Mouse (Mus musculus) neural tube, embryonic 12.5 days (tissue): ENCODE measurements around the gene Polh. TPM values are rescaled to one million over a fixed set of nuclear protein-coding genes. Genes with fewer than 3 reads are reported as not detected.
A peak's percentile ranks its signal among the peaks of the same experiment; 100 is the strongest.

Experiments used
- ATAC-seq: fragments of 200-750 bp; cut with Nextera tagmentation; 2 replicates; pipeline ENCODE4 v1.8.0; 2017; ENCODE audit warnings: low read depth, mild to moderate bottlenecking, moderate TSS enrichment, moderate library complexity; ENCODE audit not compliant: low FRiP score
- H3K27ac ChIP-seq: fragments of 300-500 bp; sonication (generic); 2 replicates; pipeline ENCODE4 v1.5.1; 2016
- H3K27me3 ChIP-seq: fragments of 300-500 bp; sonication (generic); replicated peaks from 2 replicates; pipeline ENCODE4 v1.6.1; 2016; ENCODE audit warnings: mild to moderate bottlenecking
- H3K36me3 ChIP-seq: fragments of 300-500 bp; sonication (generic); 2 replicates; pipeline ENCODE4 v1.6.1; 2016; ENCODE audit warnings: mild to moderate bottlenecking
- H3K4me1 ChIP-seq: fragments of 300-500 bp; sonication (generic); 2 replicates; pipeline ENCODE4 v1.6.1; 2016
- H3K4me2 ChIP-seq: fragments of 300-500 bp; sonication (generic); replicated peaks from 2 replicates; pipeline ENCODE4 v1.6.1; 2016; ENCODE audit warnings: mild to moderate bottlenecking
- H3K4me3 ChIP-seq: fragments of 300-500 bp; sonication (generic); 2 replicates; pipeline ENCODE4 v1.5.1; 2016
- H3K9ac ChIP-seq: fragments of 300-500 bp; sonication (generic); 2 replicates; pipeline ENCODE4 v1.6.1; 2016; ENCODE audit warnings: mild to moderate bottlenecking
- H3K9me3 ChIP-seq: fragments of 300-500 bp; sonication (generic); 2 replicates; pipeline ENCODE4 v1.6.1; 2016; ENCODE audit warnings: mild to moderate bottlenecking
- WGBS: fragments of 180-500 bp; shearing (Covaris S2); methylation state at CpG from one replicate; pipeline ENCODE4 v1.1.7; 2016; 5-methylcytosine and 5-hydroxymethylcytosine counted together
- polyA plus RNA-seq: library from polyadenylated mRNA; unstranded; fragments of >200 nt; fragmentation: Nextera tagmentation; extraction: Ambion mirVana; gene quantifications from 2 replicates; pipeline ENCODE4 v1.2.1, GENCODE M21; 2016

Polh gene
- 8.7 and 9.7 TPM in 2 replicates for polyA plus RNA-seq

DNA sequence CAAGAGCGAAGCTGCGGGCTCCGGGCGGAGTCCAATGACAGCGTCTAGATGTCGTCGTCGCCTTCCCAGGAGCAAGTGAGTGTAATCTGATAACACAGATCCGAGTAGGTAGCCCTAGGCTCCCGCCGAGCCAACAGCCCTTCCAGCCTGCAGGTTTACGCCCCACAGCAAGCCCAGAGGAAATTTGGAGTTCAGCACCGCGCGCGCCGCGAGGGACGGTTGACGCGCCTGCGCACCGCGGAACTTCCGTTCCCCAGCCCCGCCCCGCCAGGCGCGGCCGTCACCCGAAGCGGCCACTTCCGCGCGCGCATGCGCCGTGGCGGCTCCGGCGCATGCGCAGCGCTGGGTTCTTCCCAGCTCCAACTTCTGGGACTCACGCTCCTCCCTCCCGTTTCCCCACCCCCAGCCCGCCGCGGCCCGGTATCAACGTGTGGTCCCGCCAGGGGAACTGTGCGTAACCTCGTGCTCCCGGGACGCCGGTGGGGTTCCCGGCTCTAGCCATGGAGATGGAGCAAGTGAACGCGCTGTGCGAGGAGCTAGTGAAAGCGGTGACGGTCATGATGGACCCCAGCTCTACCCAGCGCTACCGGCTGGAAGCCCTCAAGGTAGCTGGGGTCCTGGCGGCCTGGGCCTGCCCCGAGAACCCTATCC lies at the start of gene Polh, which contains the start of gene Xpo5:
Gene Polh (minus strand): TSS at position 225 of the 651 bp plus-strand sequence.
Gene Xpo5 (plus strand): TSS at position 362 of the 651 bp plus-strand sequence.
- Histone ChIP-seq H3K9me3 (no peaks in the 10 kb centered on the region), H3K4me3 (peak within 1 kb of the TSS; percentile 75), H3K27ac (peak within 1 kb of the TSS; percentile 50; the same call in 1 of the 2 replicates), H3K9ac (peak within 1 kb of the TSS; percentile 71), H3K27me3 (no peaks in the 10 kb centered on the region), H3K4me2 (peak within 1 kb of the TSS; percentile 86), H3K4me1 (peaks cover 22% of the 10 kb centered on the region), H3K36me3 (peaks cover 30% of the 10 kb centered on the region)
- peak; percentile 95 for ATAC-seq
- WGBS, result under 1% methylated on average over 58 of the region's 66 CpGs

DNA sequence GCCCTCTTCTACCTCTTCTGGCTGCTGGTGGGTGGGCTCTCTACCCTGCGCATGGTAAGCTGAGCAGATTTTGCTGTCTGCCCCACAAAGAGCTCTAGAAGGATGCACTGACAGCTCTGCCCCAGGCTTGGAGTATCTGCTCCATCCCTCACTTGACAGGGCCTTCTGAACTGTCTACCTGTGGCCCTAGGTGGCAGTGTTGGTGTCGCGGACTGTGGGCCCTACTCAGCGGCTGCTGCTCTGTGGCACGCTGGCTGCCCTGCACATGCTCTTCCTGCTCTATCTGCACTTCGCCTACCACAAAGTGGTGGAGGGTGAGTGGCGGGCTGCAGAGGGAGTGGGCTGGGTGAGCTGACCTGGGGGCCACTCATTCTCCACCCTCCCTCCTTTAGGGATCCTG lies 48.7 kb upstream of the Polh start:
- H3K4me1 ChIP-seq, result peaks cover 39% of the 10 kb centered on the region
- H3K4me2 ChIP-seq, result no peak overlapping the region
- ATAC-seq, result no peak
- no peaks in the 10 kb centered on the region for H3K9me3 ChIP-seq
- WGBS, result 87% methylated on average over 7 of the region's 7 CpGs
- peaks cover 11% of the 10 kb centered on the region for H3K27me3 ChIP-seq
- H3K36me3 ChIP-seq, result peaks cover 37% of the 10 kb centered on the region
- no peak overlapping the region for H3K4me3 ChIP-seq
- no peak overlapping the region for H3K9ac ChIP-seq
- H3K27ac ChIP-seq, result no peak overlapping the region

DNA sequence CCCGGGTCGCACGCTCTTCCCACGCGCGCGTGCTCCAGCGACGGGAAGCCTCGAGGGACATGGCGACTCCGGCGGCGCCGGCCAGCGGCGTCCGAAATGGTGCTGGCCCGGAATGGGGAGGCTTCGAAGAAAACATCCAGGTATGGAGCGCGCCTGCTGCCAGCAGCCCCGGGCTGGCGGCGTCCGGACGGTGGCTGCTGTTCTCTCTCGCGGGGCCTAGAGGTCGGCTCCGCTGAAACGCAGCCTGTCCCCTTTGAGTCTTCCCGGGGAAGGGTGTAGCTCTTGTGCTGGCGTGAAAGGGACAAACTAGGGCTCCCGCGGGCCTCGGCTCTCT lies 45.7 kb upstream of the Polh start:
- WGBS, result under 1% methylated on average over 37 of the region's 37 CpGs
- H3K4me3 ChIP-seq, result peak overlapping the region; percentile 91
- H3K4me2 ChIP-seq, result peak overlapping the region; percentile 84
- H3K9ac ChIP-seq, result peak overlapping the region; percentile 97
- H3K27ac ChIP-seq, result peak overlapping the region; percentile 46
- H3K27me3 ChIP-seq, result no peaks in the 10 kb centered on the region
- H3K36me3 ChIP-seq, result peaks cover 67% of the 10 kb centered on the region
- H3K4me1 ChIP-seq, result peaks cover 21% of the 10 kb centered on the region
- H3K9me3 ChIP-seq, result no peaks in the 10 kb centered on the region
- ATAC-seq, result no peak; the same call in 1 of the 2 replicates

DNA sequence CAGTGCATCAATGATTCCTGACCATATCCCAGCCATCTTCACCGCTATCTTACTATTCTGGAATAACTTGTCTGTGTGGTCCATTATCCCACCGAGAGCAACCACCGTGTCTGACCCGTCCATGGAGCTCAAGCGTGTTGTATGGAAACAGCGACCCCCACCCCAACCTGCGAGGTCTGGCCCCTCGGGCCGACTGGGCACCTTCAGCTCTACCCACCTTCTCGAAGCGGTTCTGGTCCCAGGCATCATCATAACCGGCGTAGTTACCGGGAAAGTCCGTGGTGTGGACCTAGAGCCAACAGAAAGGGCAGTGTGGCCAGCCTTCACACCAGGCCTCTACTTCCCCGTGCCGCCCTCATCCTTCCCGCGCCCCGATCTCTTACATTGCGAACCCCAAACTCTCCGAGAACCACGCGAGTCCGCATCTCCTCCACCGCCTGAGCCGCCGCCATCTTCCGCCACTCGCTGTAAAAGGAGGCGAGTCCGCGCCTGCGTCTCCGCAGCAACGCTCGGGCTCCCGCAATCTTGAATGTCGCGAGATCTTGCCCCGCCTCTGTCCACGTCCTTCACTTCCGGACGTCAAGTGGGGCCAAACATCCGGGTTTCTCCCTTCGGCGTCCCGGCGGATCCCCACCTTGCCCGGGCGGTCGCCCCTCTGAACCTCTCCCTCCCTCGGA lies 45.2 kb upstream of the Polh start, which contains the start of the genes Polr1c and Yipf3:
Gene Polr1c (minus strand): TSS at position 543 of the 677 bp plus-strand sequence.
Gene Yipf3 (plus strand): TSS at position 569 of the 677 bp plus-strand sequence.
- Histone ChIP-seq H3K9ac (peak within 1 kb of the TSS; percentile 97), H3K4me2 (peak within 1 kb of the TSS; percentile 84), H3K4me1 (peaks cover 20% of the 10 kb centered on the region), H3K36me3 (peaks cover 72% of the 10 kb centered on the region), H3K27me3 (no peaks in the 10 kb centered on the region), H3K27ac (peak within 1 kb of the TSS; percentile 62), H3K9me3 (no peaks in the 10 kb centered on the region), H3K4me3 (peak within 1 kb of the TSS; percentile 91)
- under 1% methylated on average over 53 of the region's 53 CpGs for WGBS
- peak; percentile 92 for ATAC-seq

DNA sequence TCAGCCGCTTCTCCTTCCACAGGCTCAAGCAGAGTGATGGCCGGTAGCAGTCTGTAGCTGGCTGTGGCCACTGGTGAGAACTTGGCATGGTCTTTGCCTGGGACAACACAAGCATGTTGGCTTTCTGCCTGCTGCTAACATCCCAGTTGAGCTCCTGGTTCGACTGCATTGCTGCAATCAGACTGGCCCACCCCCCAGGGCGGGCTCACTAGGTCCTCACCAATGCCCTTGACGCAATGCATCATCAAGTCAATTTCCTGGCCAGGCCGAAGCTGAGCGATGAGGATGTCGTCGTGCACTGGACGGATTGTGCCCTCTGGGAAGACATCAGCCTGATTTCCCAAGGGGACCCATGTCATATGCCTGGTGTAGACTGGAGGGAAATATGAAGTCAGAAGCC lies 42.1 kb upstream of the Polh start:
- Histone ChIP-seq H3K4me2 (no peak overlapping the region), H3K4me3 (no peak overlapping the region), H3K36me3 (peaks cover 75% of the 10 kb centered on the region), H3K27ac (no peak overlapping the region), H3K27me3 (no peaks in the 10 kb centered on the region), H3K9me3 (no peaks in the 10 kb centered on the region), H3K4me1 (peaks cover 20% of the 10 kb centered on the region), H3K9ac (no peak overlapping the region)
- 79% methylated on average over 10 of the region's 10 CpGs for WGBS
- ATAC-seq, result no peak

DNA sequence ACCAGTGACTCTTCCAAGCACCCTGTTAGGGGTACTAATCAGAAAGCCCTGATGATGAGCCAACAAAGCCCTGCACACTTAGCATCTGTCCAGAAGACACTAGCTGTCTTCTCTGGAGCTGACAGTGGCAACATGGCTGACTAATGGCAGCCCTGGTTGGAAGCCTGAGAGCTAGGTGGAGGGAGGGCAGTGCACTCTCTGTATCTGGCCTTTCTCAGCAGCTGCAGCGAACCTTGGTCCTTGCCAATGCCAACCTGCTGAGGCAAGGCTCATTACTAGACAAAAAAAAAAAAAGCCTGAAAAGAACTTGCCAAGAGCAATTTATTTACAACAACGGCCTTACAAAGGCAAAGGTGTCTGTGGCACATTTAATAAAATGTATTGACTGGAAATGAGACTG lies 41.2 kb upstream of the Polh start:
- Histone ChIP-seq H3K4me2 (no peak overlapping the region), H3K27ac (no peak overlapping the region), H3K9me3 (no peaks in the 10 kb centered on the region), H3K27me3 (no peaks in the 10 kb centered on the region), H3K36me3 (peaks cover 78% of the 10 kb centered on the region), H3K4me3 (no peak overlapping the region), H3K9ac (no peak overlapping the region), H3K4me1 (peaks cover 10% of the 10 kb centered on the region)
- 56% methylated on average over 2 of the region's 2 CpGs for whole genome bisulfite sequencing
- ATAC-seq, result no peak

DNA sequence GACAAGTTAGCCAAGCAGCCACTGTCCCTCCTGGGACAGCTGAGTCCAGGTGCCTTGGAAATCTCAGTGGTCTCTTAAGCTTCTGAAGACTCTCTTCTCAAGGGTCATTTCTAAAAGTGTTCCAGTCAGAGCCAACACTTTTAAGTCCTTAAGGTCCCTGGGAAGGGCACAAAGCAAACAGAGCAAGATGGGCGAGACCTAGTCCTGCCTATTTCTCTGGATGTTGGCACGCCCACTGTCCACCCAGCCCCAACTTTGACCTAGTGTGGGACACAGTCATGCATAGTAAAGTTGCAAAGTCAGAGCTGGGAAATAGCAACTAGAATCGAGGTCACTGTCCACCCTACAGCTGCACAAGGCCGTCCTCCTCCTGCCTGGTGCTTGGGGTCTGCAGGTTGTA lies 40.5 kb upstream of the Polh start:
- no peaks in the 10 kb centered on the region for H3K9me3 ChIP-seq
- H3K27me3 ChIP-seq, result no peaks in the 10 kb centered on the region
- no peak overlapping the region for H3K27ac ChIP-seq
- 88% methylated on average over 4 of the region's 4 CpGs for WGBS
- ATAC-seq, result no peak
- peaks cover 85% of the 10 kb centered on the region for H3K36me3 ChIP-seq
- no peak overlapping the region for H3K4me3 ChIP-seq
- H3K4me2 ChIP-seq, result no peak overlapping the region
- H3K9ac ChIP-seq, result no peak overlapping the region
- peaks cover 8% of the 10 kb centered on the region for H3K4me1 ChIP-seq

DNA sequence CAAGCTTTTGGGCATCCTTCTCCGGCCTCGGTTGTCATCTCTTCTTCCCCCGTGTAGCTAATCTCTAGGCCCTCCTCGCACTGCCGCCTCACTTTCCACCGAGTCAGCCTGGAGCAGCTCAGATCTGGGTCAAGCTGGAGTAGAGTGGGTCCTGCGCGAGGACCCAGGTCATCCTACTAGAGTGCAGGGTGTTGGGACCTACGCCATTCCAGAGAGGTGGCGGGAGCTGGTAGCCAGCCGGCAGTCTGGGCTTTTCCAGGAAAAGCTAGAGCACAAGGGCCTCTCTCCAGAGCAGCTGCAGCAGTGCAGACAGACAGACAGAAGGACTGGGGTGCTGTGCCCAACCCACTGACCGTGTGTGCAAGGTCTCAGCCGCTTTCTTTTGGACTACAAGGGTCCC lies 39.8 kb upstream of the Polh start:
- Histone ChIP-seq H3K36me3 (peaks cover 90% of the 10 kb centered on the region), H3K9ac (no peak overlapping the region), H3K4me2 (no peak overlapping the region), H3K27me3 (no peaks in the 10 kb centered on the region), H3K27ac (no peak overlapping the region), H3K4me1 (peaks cover 8% of the 10 kb centered on the region), H3K4me3 (no peak overlapping the region), H3K9me3 (no peaks in the 10 kb centered on the region)
- ATAC-seq, result no peak
- WGBS, result 87% methylated on average over 13 of the region's 13 CpGs

DNA sequence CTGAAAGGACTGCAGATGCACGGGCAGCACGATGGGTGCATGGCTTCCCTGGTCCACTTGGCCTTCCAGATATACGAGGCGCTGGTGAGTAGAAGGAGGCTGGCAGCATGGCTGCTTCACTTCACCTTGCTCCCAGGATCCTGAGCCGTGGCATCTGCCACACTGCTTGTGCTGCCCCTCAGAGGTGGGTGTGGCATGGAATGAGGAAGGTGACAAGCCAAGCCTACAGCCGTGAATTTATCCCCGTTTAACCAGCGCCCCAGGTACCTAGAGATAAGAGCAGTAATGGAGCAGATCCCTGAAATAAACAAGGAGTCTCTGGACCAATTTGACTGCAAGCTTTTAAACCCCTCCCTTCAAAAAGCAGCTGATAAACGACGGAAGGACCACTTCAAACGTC lies 39.0 kb upstream of the Polh start:
- H3K4me1 ChIP-seq, result peaks cover under 1% of the 10 kb centered on the region; the same call in 1 of the 2 replicates
- no peaks in the 10 kb centered on the region for H3K9me3 ChIP-seq
- H3K4me3 ChIP-seq, result no peak overlapping the region
- no peak for ATAC-seq
- no peaks in the 10 kb centered on the region for H3K27me3 ChIP-seq
- peaks cover 96% of the 10 kb centered on the region for H3K36me3 ChIP-seq
- 84% methylated on average over 11 of the region's 11 CpGs for WGBS
- H3K27ac ChIP-seq, result no peak overlapping the region
- no peak overlapping the region for H3K4me2 ChIP-seq
- H3K9ac ChIP-seq, result no peak overlapping the region

DNA sequence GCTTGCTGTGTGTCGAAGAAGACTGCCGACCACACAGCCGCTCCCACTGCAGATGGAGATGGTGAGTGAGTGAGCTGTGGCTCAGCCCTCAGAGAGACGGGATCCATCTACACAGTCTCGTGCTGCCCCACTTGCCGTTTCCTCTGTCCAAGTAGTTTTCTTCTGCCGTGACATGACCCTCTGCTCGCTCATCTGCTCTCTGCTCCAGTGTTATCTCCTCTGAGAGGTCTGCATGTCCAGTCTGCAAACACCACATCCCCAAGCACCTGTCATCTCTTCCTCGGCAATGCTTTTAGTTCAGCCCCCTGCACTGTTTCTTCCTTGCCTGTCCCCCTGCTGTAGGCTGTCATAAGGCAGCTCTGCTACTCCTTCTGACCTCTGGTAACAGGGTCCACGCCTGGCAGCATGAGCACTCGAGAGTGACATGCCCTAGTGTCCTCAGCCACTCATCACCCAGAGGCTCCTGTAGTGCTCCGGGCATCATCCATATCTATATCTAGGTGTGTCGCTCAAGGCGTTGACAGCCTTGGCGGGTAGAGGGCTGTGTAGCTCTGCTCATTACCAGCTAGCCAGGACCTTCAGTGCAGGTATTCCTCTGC lies 37.2 kb upstream of the Polh start:
- H3K27ac ChIP-seq, result no peak overlapping the region
- H3K4me2 ChIP-seq, result no peak overlapping the region
- H3K9ac ChIP-seq, result no peak overlapping the region
- peaks cover 90% of the 10 kb centered on the region for H3K36me3 ChIP-seq
- ATAC-seq, result no peak
- H3K4me3 ChIP-seq, result no peak overlapping the region
- no peaks in the 10 kb centered on the region for H3K27me3 ChIP-seq
- no peaks in the 10 kb centered on the region for H3K4me1 ChIP-seq
- no peaks in the 10 kb centered on the region for H3K9me3 ChIP-seq
- WGBS, result 93% methylated on average over 15 of the region's 15 CpGs

DNA sequence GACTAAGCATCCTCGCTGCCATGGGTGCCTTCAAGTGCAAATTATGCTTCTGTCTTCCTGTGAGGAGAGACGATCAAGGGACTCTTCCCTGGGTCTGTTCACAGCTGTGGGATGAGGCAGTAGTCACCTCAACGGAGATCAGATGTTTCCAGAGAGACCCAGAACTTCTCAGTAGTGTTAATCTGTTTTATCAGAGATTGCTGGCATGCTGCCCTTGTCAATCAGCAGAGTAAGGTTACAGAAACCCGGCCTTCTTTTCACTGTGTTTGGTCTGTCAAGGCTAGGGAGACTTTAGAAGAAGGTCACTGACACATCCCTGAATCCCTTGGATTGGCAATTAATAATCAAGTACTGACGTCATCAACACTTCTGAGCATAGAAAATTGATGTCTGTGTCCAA lies 35.0 kb upstream of the Polh start:
- H3K27me3 ChIP-seq, result no peaks in the 10 kb centered on the region
- H3K4me3 ChIP-seq, result no peak overlapping the region
- H3K4me2 ChIP-seq, result no peak overlapping the region
- no peak overlapping the region for H3K27ac ChIP-seq
- no peak overlapping the region for H3K9ac ChIP-seq
- no peaks in the 10 kb centered on the region for H3K9me3 ChIP-seq
- no peak for ATAC-seq
- H3K36me3 ChIP-seq, result peaks cover 88% of the 10 kb centered on the region
- H3K4me1 ChIP-seq, result no peaks in the 10 kb centered on the region
- WGBS, result 88% methylated on average over 5 of the region's 5 CpGs

DNA sequence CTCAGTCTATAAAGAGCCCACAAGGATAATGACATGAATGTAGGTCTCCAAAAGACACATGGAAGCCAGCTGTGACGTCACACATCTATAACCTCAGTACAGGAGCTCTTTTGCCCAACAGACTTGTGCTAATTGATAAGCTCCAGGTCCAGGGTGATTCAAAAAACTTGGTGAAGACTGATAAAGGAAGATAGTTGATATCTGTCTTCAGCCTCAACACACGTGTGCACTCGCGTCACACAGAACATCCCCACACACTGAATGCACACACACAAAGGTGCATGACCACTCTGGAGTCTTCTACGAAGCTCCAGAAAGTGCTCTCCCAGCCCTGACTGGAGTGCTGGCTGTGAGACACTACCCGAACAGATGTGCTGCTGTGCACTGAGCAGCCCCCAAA lies 34.6 kb upstream of the Polh start:
- H3K27ac ChIP-seq, result no peak overlapping the region
- ATAC-seq, result no peak
- no peaks in the 10 kb centered on the region for H3K9me3 ChIP-seq
- no peak overlapping the region for H3K4me3 ChIP-seq
- H3K4me2 ChIP-seq, result no peak overlapping the region
- 93% methylated on average over 6 of the region's 6 CpGs for WGBS
- no peaks in the 10 kb centered on the region for H3K27me3 ChIP-seq
- H3K9ac ChIP-seq, result no peak overlapping the region
- no peaks in the 10 kb centered on the region for H3K4me1 ChIP-seq
- H3K36me3 ChIP-seq, result peaks cover 88% of the 10 kb centered on the region
